Mouse (Mus musculus) lung, adult 18-20 months (tissue): ENCODE measurements around the gene Slc25a29.
A peak's percentile ranks its signal among the peaks of the same experiment; 100 is the strongest.

Experiments
- DNase-seq, 2 experiments: peaks; one replicate each; pipeline ENCODE4 v3.0.0; 2022; ENCODE audit warnings: mixed read lengths in 2 of 2

Gene Slc25a29

GRCm38 (mm10) chr12:108794078-108794711 is 41.5 kb downstream of the Slc25a29 start:
- DNase-seq, result peak; percentile 80 to 84

GRCm38 (mm10) chr12:108793453-108793941 is 42.2 kb downstream of the Slc25a29 start:
- DNase-seq, result peak; percentile 23 to 26

GRCm38 (mm10) chr12:108792546-108793452 is 42.9 kb downstream of the Slc25a29 start, which contains the start of gene Yy1:
Yy1 (plus strand) TSS chr12:108792973.
- DNase-seq, result peak; percentile 98 to 99

DNA sequence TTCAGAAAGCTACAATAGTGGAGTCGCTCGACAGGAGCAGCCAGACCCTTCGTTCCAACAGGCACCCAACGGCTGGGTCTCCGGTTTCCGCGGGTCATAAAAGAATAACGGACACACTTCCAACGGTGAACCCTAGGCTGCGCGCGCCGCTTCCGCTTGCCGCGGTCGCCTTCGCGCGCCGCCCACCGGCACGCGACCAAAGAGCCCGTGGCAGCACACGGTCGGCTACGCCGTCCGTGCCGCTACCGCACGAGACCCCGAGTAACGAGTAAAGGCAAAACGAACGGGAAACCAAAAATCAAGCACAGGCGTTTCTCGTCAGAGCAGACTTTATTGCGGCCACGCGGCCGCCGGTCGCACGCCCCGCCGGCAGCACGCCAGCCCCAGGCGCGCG is 43.5 kb downstream of the Slc25a29 start:
- peak; percentile 76 to 81 for DNase-seq

GRCm38 (mm10) chr12:108787329-108787728 is 48.4 kb downstream of the Slc25a29 start:
- DNase-seq, result no peak

GRCm38 (mm10) chr12:108785161-108785560 is 50.5 kb downstream of the Slc25a29 start:
- no peak for DNase-seq

- DNase-seq, result no peak
Measured at GRCm38 (mm10) chr12:108780108-108780877, 55.4 kb downstream of the Slc25a29 start.
